In genomic region chr19:10225767-10226166, GRCm38 (mm10) we compare ENCODE assay signal across 16 mouse cellular contexts. TPM values are rescaled to one million over a fixed set of nuclear protein-coding genes. Genes with fewer than 3 reads are reported as not detected.
A peak's percentile ranks its signal among the peaks of the same experiment; 100 is the strongest.
DNase-seq lines count a peak whose midpoint lies in the region; ATAC-seq and TF ChIP-seq lines count a peak whose summit lies in the region.
"Had no signal": no experiment of that assay in that cellular context is flagged by ENCODE, and none has a peak within 500 bp of the region (broad histone marks: within the 10 kb centered on the region; RNA-seq: fewer than 3 reads in every experiment).

No protein-coding gene starts in this region.

- no peak overlapping the region for H3K4me3 ChIP-seq in forebrain, embryonic 10.5 days
- no peak overlapping the region for H3K4me3 ChIP-seq in forebrain, embryonic 11.5 days (ENCODE audit: low read depth, low read length)
- H3K4me3 ChIP-seq in midbrain, embryonic 10.5 days, result no peak overlapping the region
- H3K4me3 ChIP-seq in midbrain, postnatal 0 days (ENCODE audit: low read depth, low read length), result no peak overlapping the region
- no peak overlapping the region for H3K4me3 ChIP-seq in lung, embryonic 16.5 days (ENCODE audit: low read length)
- H3K4me3 ChIP-seq: embryonic facial prominence, embryonic 13.5 days; forebrain, embryonic 15.5 days; limb, embryonic 12.5 days had no signal

- H3K4me2 ChIP-seq in forebrain, embryonic 11.5 days (ENCODE audit: low read depth, low read length, severe bottlenecking), result no peak overlapping the region; the same call in 1 of the 2 replicates
- H3K4me2 ChIP-seq in midbrain, postnatal 0 days (ENCODE audit: low read depth, low read length, poor library complexity, severe bottlenecking), result no peak overlapping the region
- H3K4me2 ChIP-seq in lung, embryonic 16.5 days (ENCODE audit: low read depth, low read length), result peak overlapping the region; percentile 40
- H3K4me2 ChIP-seq: forebrain, embryonic 15.5 days had no signal

- peak overlapping the region; percentile 85 for H3K27ac ChIP-seq in forebrain, embryonic 10.5 days
- no peak overlapping the region for H3K27ac ChIP-seq in forebrain, embryonic 11.5 days (ENCODE audit: low read depth, low read length)
- H3K27ac ChIP-seq in midbrain, embryonic 10.5 days (replicated peaks), result peak overlapping the region; percentile 89
- no peak overlapping the region for H3K27ac ChIP-seq in midbrain, postnatal 0 days (ENCODE audit: low read depth, low read length)
- H3K27ac ChIP-seq in lung, embryonic 16.5 days (ENCODE audit: low read length), result peak overlapping the region; percentile 56
- H3K27ac ChIP-seq: embryonic facial prominence, embryonic 13.5 days; forebrain, embryonic 15.5 days; limb, embryonic 12.5 days had no signal

- no peak for DNase-seq in forebrain, embryonic 10.5 days (ENCODE audit: extremely low spot score, low spot score)
- no peak for DNase-seq in forebrain, embryonic 11.5 days (ENCODE audit: low spot score)
- no peak for DNase-seq in midbrain, embryonic 10.5 days (ENCODE audit: low spot score)
- no peak for DNase-seq in midbrain, postnatal 0 days (ENCODE audit: low spot score)
- DNase-seq in right cerebral cortex, postnatal 25 days, result no peak
- no peak for DNase-seq in layer of hippocampus, adult 18-20 months (ENCODE audit: low spot score in 2 of 2)
- DNase-seq: adrenal gland, postnatal 14 days; cerebellum, postnatal 36 days; gastrocnemius, postnatal 36 days; heart, postnatal 10 days had no signal

- H3K4me1 ChIP-seq in forebrain, embryonic 10.5 days, result peaks cover 52% of the 10 kb centered on the region
- peaks cover 5% of the 10 kb centered on the region; the same call in 1 of the 2 replicates for H3K4me1 ChIP-seq in forebrain, embryonic 11.5 days (replicated peaks; ENCODE audit: control insufficient read depth, insufficient read depth, low read length)
- peaks cover 52% of the 10 kb centered on the region for H3K4me1 ChIP-seq in midbrain, embryonic 10.5 days
- no peaks in the 10 kb centered on the region for H3K4me1 ChIP-seq in midbrain, postnatal 0 days (ENCODE audit: insufficient read depth, low read length)
- H3K4me1 ChIP-seq in lung, embryonic 16.5 days (replicated peaks; ENCODE audit: control insufficient read depth, insufficient read depth, low read length), result peaks cover 15% of the 10 kb centered on the region
- H3K4me1 ChIP-seq: forebrain, embryonic 15.5 days had no signal

- H3K9me3 ChIP-seq in forebrain, embryonic 10.5 days, result no peaks in the 10 kb centered on the region
- H3K9me3 ChIP-seq in forebrain, embryonic 11.5 days (ENCODE audit: control insufficient read depth, low read length), result no peaks in the 10 kb centered on the region
- H3K9me3 ChIP-seq in midbrain, embryonic 10.5 days (replicated peaks), result no peaks in the 10 kb centered on the region
- no peaks in the 10 kb centered on the region for H3K9me3 ChIP-seq in midbrain, postnatal 0 days (ENCODE audit: low read length)
- H3K9me3 ChIP-seq in lung, embryonic 16.5 days (ENCODE audit: control insufficient read depth, low read length), result no peaks in the 10 kb centered on the region
- H3K9me3 ChIP-seq: embryonic facial prominence, embryonic 13.5 days; forebrain, embryonic 15.5 days; limb, embryonic 12.5 days had no signal

- H3K36me3 ChIP-seq in forebrain, embryonic 10.5 days (replicated peaks), result no peaks in the 10 kb centered on the region
- H3K36me3 ChIP-seq in forebrain, embryonic 11.5 days (ENCODE audit: control insufficient read depth, insufficient read depth, low read length), result no peaks in the 10 kb centered on the region
- H3K36me3 ChIP-seq in midbrain, embryonic 10.5 days, result no peaks in the 10 kb centered on the region
- no peaks in the 10 kb centered on the region for H3K36me3 ChIP-seq in midbrain, postnatal 0 days (ENCODE audit: insufficient read depth, low read length)
- H3K36me3 ChIP-seq in lung, embryonic 16.5 days (ENCODE audit: control insufficient read depth, insufficient read depth, low read length), result no peaks in the 10 kb centered on the region
- H3K36me3 ChIP-seq: embryonic facial prominence, embryonic 13.5 days; forebrain, embryonic 15.5 days had no signal

- 88% methylated on average over 4 of the region's 4 CpGs for WGBS in forebrain, embryonic 10.5 days
- WGBS in forebrain, embryonic 11.5 days, result 88% methylated on average over 4 of the region's 4 CpGs
- WGBS in midbrain, embryonic 10.5 days, result 94% methylated on average over 4 of the region's 4 CpGs
- WGBS in midbrain, postnatal 0 days, result 86% methylated on average over 4 of the region's 4 CpGs
- 37% methylated on average over 4 of the region's 4 CpGs for WGBS in lung, embryonic 16.5 days

- peaks cover 21% of the 10 kb centered on the region for H3K27me3 ChIP-seq in forebrain, embryonic 10.5 days (ENCODE audit: poor library complexity, severe bottlenecking)
- no peaks in the 10 kb centered on the region for H3K27me3 ChIP-seq in forebrain, embryonic 11.5 days (ENCODE audit: control insufficient read depth, insufficient read depth, low read length)
- peaks cover 8% of the 10 kb centered on the region; the same call in 1 of the 2 replicates for H3K27me3 ChIP-seq in midbrain, embryonic 10.5 days (ENCODE audit: low read depth, poor library complexity, severe bottlenecking)
- no peaks in the 10 kb centered on the region for H3K27me3 ChIP-seq in midbrain, postnatal 0 days (ENCODE audit: insufficient read depth, low read length)
- no peaks in the 10 kb centered on the region for H3K27me3 ChIP-seq in lung, embryonic 16.5 days (ENCODE audit: control insufficient read depth, insufficient read depth, low read depth, low read length)
- H3K27me3 ChIP-seq: embryonic facial prominence, embryonic 13.5 days; forebrain, embryonic 15.5 days had no signal

- TF ChIP-seq CTCF in midbrain, postnatal 0 days (IDR thresholded peaks at IDR 0.05), result no peak

- ATAC-seq in forebrain, embryonic 11.5 days (replicated peaks; ENCODE audit: low FRiP score), result no peak
- no peak for ATAC-seq in midbrain, postnatal 0 days (ENCODE audit: low FRiP score)
- ATAC-seq in lung, embryonic 16.5 days (ENCODE audit: low read depth), result 0 out of 2 replicates have a peak, but pooled peaks have one; percentile 50
- no peak for ATAC-seq in erythroid progenitor cell, adult 5-6 weeks (replicated peaks; ENCODE audit: low FRiP score, poor library complexity, severe bottlenecking)
- ATAC-seq: forebrain, embryonic 15.5 days had no signal

- no peak overlapping the region for H3K9ac ChIP-seq in forebrain, embryonic 11.5 days (ENCODE audit: low read length)
- no peak overlapping the region for H3K9ac ChIP-seq in midbrain, postnatal 0 days (replicated peaks; ENCODE audit: low read length, poor library complexity, severe bottlenecking)
- no peak overlapping the region for H3K9ac ChIP-seq in lung, embryonic 16.5 days (ENCODE audit: low read length)
- H3K9ac ChIP-seq: forebrain, embryonic 15.5 days; limb, embryonic 12.5 days had no signal

RNA-seq across cellular contexts. Expression of gene Myrf, which starts 14.8 kb away (rescaled TPM):
- polyA plus RNA-seq in forebrain, embryonic 10.5 days (2016; fragmentation: Nextera tagmentation; extraction: Ambion mirVana), result 2.1 and 2.9 TPM in 2 replicates
- 1.8 and 2.1 TPM in 2 replicates for polyA plus RNA-seq in forebrain, embryonic 11.5 days (2014; fragmentation: Nextera tagmentation; extraction: Ambion mirVana)
- 2.1 and 2.2 TPM in 2 replicates for polyA plus RNA-seq in midbrain, embryonic 10.5 days (2016; fragmentation: Nextera tagmentation; extraction: Ambion mirVana)
- 1.7 and 2.2 TPM in 2 replicates for total RNA-seq in midbrain, postnatal 0 days (2014; rRNA removed)
- polyA plus RNA-seq in midbrain, postnatal 0 days (2015; fragmentation: Nextera tagmentation; extraction: Ambion mirVana), result 0.91 and 0.94 TPM in 2 replicates
- 5.0 and 6.0 TPM in 2 replicates for polyA plus RNA-seq in lung, embryonic 16.5 days (2015; fragmentation: Nextera tagmentation; extraction: Ambion mirVana)
- total RNA-seq in erythroid progenitor cell, adult 5-6 weeks (2015; ENCODE audit: low replicate concordance), result not detected in 2 replicates
- total RNA-seq in erythroid progenitor cell, adult 5-6 weeks (2017; ENCODE audit: low replicate concordance), result not detected in 2 replicates
- 10 to 100 TPM; 31.9 to 33.9 TPM for total RNA-seq in layer of hippocampus, adult 18-20 months (2021)
- total RNA-seq: megakaryocyte progenitor cell, adult 5-6 weeks had no signal

RNA-seq across cellular contexts. Expression of gene Fen1, which starts 21.8 kb away (rescaled TPM):
- 215 and 218 TPM in 2 replicates for polyA plus RNA-seq in forebrain, embryonic 10.5 days (2016; fragmentation: Nextera tagmentation; extraction: Ambion mirVana)
- polyA plus RNA-seq in forebrain, embryonic 11.5 days (2014; fragmentation: Nextera tagmentation; extraction: Ambion mirVana), result 151 TPM in 2 replicates
- polyA plus RNA-seq in midbrain, embryonic 10.5 days (2016; fragmentation: Nextera tagmentation; extraction: Ambion mirVana), result 165 and 188 TPM in 2 replicates
- 19.8 and 20.9 TPM in 2 replicates for total RNA-seq in midbrain, postnatal 0 days (2014; rRNA removed)
- polyA plus RNA-seq in midbrain, postnatal 0 days (2015; fragmentation: Nextera tagmentation; extraction: Ambion mirVana), result 20.5 and 21.8 TPM in 2 replicates
- polyA plus RNA-seq in lung, embryonic 16.5 days (2015; fragmentation: Nextera tagmentation; extraction: Ambion mirVana), result 99.0 and 106 TPM in 2 replicates
- total RNA-seq in erythroid progenitor cell, adult 5-6 weeks (2015; ENCODE audit: low replicate concordance), result 84.0 and 108 TPM in 2 replicates
- total RNA-seq in erythroid progenitor cell, adult 5-6 weeks (2017; ENCODE audit: low replicate concordance), result 100 and 189 TPM in 2 replicates
- total RNA-seq in layer of hippocampus, adult 18-20 months (2021), result 10 to 100 TPM in 1 of 2 experiments, 1 to 10 TPM in 1; 9.5 to 10.7 TPM

RNA-seq across cellular contexts. Expression of gene Tmem258, which starts 22.0 kb away (rescaled TPM):
- polyA plus RNA-seq in forebrain, embryonic 10.5 days (2016; fragmentation: Nextera tagmentation; extraction: Ambion mirVana), result 362 and 373 TPM in 2 replicates
- 320 and 330 TPM in 2 replicates for polyA plus RNA-seq in forebrain, embryonic 11.5 days (2014; fragmentation: Nextera tagmentation; extraction: Ambion mirVana)
- 351 and 361 TPM in 2 replicates for polyA plus RNA-seq in midbrain, embryonic 10.5 days (2016; fragmentation: Nextera tagmentation; extraction: Ambion mirVana)
- total RNA-seq in midbrain, postnatal 0 days (2014; rRNA removed), result 61.4 and 84.7 TPM in 2 replicates
- polyA plus RNA-seq in midbrain, postnatal 0 days (2015; fragmentation: Nextera tagmentation; extraction: Ambion mirVana), result 279 and 299 TPM in 2 replicates
- polyA plus RNA-seq in lung, embryonic 16.5 days (2015; fragmentation: Nextera tagmentation; extraction: Ambion mirVana), result 488 and 498 TPM in 2 replicates
- 117 and 140 TPM in 2 replicates for total RNA-seq in erythroid progenitor cell, adult 5-6 weeks (2015; ENCODE audit: low replicate concordance)
- total RNA-seq in erythroid progenitor cell, adult 5-6 weeks (2017; ENCODE audit: low replicate concordance), result 52.0 and 82.2 TPM in 2 replicates
- total RNA-seq in layer of hippocampus, adult 18-20 months (2021), result 10 to 100 TPM; 81.9 to 84.8 TPM

RNA-seq across cellular contexts. Expression of gene Fads1, which starts 43.1 kb away (rescaled TPM):
- 171 and 180 TPM in 2 replicates for polyA plus RNA-seq in forebrain, embryonic 10.5 days (2016; fragmentation: Nextera tagmentation; extraction: Ambion mirVana)
- 192 and 196 TPM in 2 replicates for polyA plus RNA-seq in forebrain, embryonic 11.5 days (2014; fragmentation: Nextera tagmentation; extraction: Ambion mirVana)
- 171 and 192 TPM in 2 replicates for polyA plus RNA-seq in midbrain, embryonic 10.5 days (2016; fragmentation: Nextera tagmentation; extraction: Ambion mirVana)
- total RNA-seq in midbrain, postnatal 0 days (2014; rRNA removed), result 180 and 184 TPM in 2 replicates
- 150 and 153 TPM in 2 replicates for polyA plus RNA-seq in midbrain, postnatal 0 days (2015; fragmentation: Nextera tagmentation; extraction: Ambion mirVana)
- 78.2 and 91.0 TPM in 2 replicates for polyA plus RNA-seq in lung, embryonic 16.5 days (2015; fragmentation: Nextera tagmentation; extraction: Ambion mirVana)
- 68.1 and 70.8 TPM in 2 replicates for total RNA-seq in erythroid progenitor cell, adult 5-6 weeks (2015; ENCODE audit: low replicate concordance)
- 47.4 and 51.1 TPM in 2 replicates for total RNA-seq in erythroid progenitor cell, adult 5-6 weeks (2017; ENCODE audit: low replicate concordance)
- total RNA-seq in layer of hippocampus, adult 18-20 months (2021), result 100 to 1,000 TPM; 187 to 200 TPM

Comparison
In these comparisons a context has a peak if more than half of its experiments do, and no peak if none do; other contexts are left out.
1. H3K27ac ChIP-seq: peak in forebrain, embryonic 10.5 days (single experiment), midbrain, embryonic 10.5 days (single experiment) and lung, embryonic 16.5 days (single experiment); none in forebrain, embryonic 11.5 days (single experiment) and midbrain, postnatal 0 days (single experiment).